Mouse (Mus musculus) lung, adult 2 months (tissue): ENCODE measurements around the gene Slc28a3.

Source experiments
- CTCF ChIP-seq: fragments of 200-500 bp; IDR thresholded peaks from 2 replicates; pipeline ENCODE4 v1.5.1; 2011; ENCODE audit warnings: mild to moderate bottlenecking, low read length, control low read depth; ENCODE audit not compliant: insufficient read depth
- POLR2A ChIP-seq: fragments of 200-500 bp; IDR thresholded peaks from 2 replicates; pipeline ENCODE4 v1.6.1; 2011; ENCODE audit warnings: low read depth, mild to moderate bottlenecking, control low read depth, low read length, borderline replicate concordance; ENCODE audit errors: extremely low read depth

DNA sequence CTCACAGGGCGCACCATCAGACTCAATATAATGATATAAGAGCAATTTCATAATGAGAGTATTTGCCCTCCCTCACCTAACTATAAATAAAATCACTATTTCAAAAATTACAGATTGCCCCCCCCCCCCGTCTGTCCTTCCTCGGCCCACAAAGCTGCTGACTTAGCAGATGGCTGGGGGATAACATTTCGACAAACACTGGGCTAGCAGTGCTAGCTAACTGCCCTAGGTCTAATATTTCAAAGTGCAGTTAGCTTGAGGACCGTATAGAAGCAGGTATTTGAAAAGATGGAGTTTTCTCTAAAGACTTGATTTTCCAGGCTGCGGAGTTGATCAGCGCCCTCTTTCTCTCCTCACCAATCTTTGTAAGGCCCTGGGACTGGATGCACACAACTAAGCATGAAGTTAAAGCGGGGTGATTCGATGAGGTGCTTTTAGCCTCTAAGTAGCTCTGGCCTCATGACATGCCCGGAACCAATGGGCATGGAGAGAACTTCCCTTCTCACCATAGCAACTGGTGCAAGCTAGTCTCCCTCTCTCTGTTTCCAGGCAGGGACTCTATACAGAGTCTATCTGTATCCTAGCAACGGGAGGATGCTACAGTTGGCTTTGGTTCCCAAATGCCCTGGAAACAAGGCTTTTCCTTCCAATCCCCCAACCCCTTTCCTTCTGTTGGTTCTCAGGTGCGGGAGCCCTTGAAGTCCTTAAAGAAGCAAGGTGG lies 66.8 kb downstream of the Slc28a3 start:
- TF ChIP-seq CTCF: no peak
- no peak for TF ChIP-seq POLR2A
